Mouse (Mus musculus) liver, postnatal 0 days (tissue): ENCODE data around the gene Mycbp2. TPM values are rescaled to one million over a fixed set of nuclear protein-coding genes. Genes with fewer than 3 reads are reported as not detected.

Experiments used
- ATAC-seq: fragments of 200-750 bp; cut with Nextera tagmentation; 2 replicates; pipeline ENCODE4 v1.8.0; 2017; ENCODE audit warnings: mild to moderate bottlenecking, moderate library complexity
- DNase-seq: peaks from one replicate; pipeline ENCODE4 v3.0.0-alpha.2; 2016
- H3K27ac ChIP-seq: fragments of 300-500 bp; sonication (generic); 2 replicates; pipeline ENCODE4 v1.5.1; 2014; ENCODE audit warnings: antibody characterized with exemption, moderate library complexity, mild to moderate bottlenecking, low read depth
- H3K27me3 ChIP-seq: fragments of 300-500 bp; sonication (generic); 2 replicates; pipeline ENCODE4 v1.6.1; 2014; ENCODE audit warnings: low read length, control low read depth, mixed read lengths; ENCODE audit not compliant: insufficient read depth
- H3K36me3 ChIP-seq: fragments of 300-500 bp; sonication (generic); replicated peaks from 2 replicates; pipeline ENCODE4 v1.6.1; 2014; ENCODE audit warnings: mild to moderate bottlenecking, control low read depth, low read length, moderate library complexity, mixed read lengths; ENCODE audit not compliant: insufficient read depth
- H3K4me1 ChIP-seq: fragments of 300-500 bp; sonication (generic); 2 replicates; pipeline ENCODE4 v1.6.1; 2014; ENCODE audit warnings: antibody characterized with exemption, mild to moderate bottlenecking, control low read depth; ENCODE audit not compliant: insufficient read depth
- H3K4me2 ChIP-seq: fragments of 300-500 bp; sonication (generic); 2 replicates; pipeline ENCODE4 v1.6.1; 2014; ENCODE audit warnings: low read depth, mild to moderate bottlenecking, low read length, moderate library complexity, mixed read lengths
- H3K4me3 ChIP-seq: fragments of 300-500 bp; sonication (generic); 2 replicates; pipeline ENCODE4 v1.5.1; 2014; ENCODE audit warnings: low read depth, low read length
- H3K9ac ChIP-seq: fragments of 300-500 bp; sonication (generic); replicated peaks from 2 replicates; pipeline ENCODE4 v1.6.1; 2014; ENCODE audit warnings: mild to moderate bottlenecking, moderate library complexity
- H3K9me3 ChIP-seq: fragments of 300-500 bp; sonication (generic); 2 replicates; pipeline ENCODE4 v1.6.1; 2016; ENCODE audit warnings: mild to moderate bottlenecking, control low read depth, low read length, mixed read lengths
- CTCF ChIP-seq: sonication (generic); IDR thresholded peaks from 2 replicates; pipeline ENCODE4 v1.5.1; 2016; ENCODE audit warnings: antibody characterized with exemption, low read depth
- EP300 ChIP-seq: IDR thresholded peaks from 2 replicates; pipeline ENCODE4 v1.6.1; 2016; ENCODE audit warnings: antibody characterized with exemption, low read depth, mild to moderate bottlenecking
- WGBS: fragments of 180-500 bp; shearing (Covaris S2); extraction: QIAGEN DNeasy Blood & Tissue Kit; methylation state at CpG from one replicate; pipeline ENCODE4 v1.1.7; 2014; ENCODE audit not compliant: insufficient replicate concordance; 5-methylcytosine and 5-hydroxymethylcytosine counted together
- polyA plus RNA-seq: library from polyadenylated mRNA; unstranded; fragments of >200 nt; fragmentation: Nextera tagmentation; extraction: Ambion mirVana; gene quantifications from 2 replicates; pipeline ENCODE4 v1.2.1, GENCODE M21; 2015

Mycbp2 gene
- polyA plus RNA-seq, 1 experiment from 2014 or later = 8.0 TPM

DNA sequence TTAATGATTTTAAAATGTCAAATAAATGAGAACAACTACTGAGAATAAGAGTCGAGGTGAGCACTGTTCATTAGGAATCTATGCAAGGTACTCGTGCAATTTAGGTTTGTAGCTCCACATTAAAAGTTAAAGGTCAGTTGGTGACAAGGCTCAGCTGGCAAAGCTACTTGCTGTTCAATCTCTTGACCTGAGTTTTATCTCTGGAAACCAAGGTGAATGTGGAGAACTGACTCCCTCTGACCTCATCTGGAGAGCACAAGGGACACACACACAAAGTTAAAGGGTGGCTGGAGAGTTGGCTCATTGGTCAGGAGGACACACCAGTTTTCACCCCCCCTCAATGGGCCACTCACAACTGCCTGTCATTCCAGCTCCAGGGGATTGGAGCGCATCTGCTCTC is 245.4 kb downstream of the Mycbp2 start:
- TF ChIP-seq EP300 (no peak), CTCF (no peak)
- Histone ChIP-seq H3K9me3 (no peaks in the 10 kb centered on the region), H3K4me3 (no peak overlapping the region), H3K27me3 (no peaks in the 10 kb centered on the region), H3K36me3 (no peaks in the 10 kb centered on the region; the same call in none of the 2 replicates), H3K9ac (no peak overlapping the region), H3K4me2 (no peak overlapping the region), H3K4me1 (peaks cover 23% of the 10 kb centered on the region), H3K27ac (no peak overlapping the region)
- no peak for DNase-seq
- no peak for ATAC-seq
- 73% methylated on average over 3 of the region's 3 CpGs for WGBS

GRCm38 (mm10) chr14:103100296-103100695 is 246.3 kb downstream of the Mycbp2 start:
- peak overlapping the region; percentile 70 for H3K4me2 ChIP-seq
- no peak overlapping the region for H3K9ac ChIP-seq
- 87% methylated on average over 13 of the region's 13 CpGs for WGBS
- H3K4me1 ChIP-seq = peaks cover 23% of the 10 kb centered on the region
- TF ChIP-seq CTCF (no peak), EP300 (no peak)
- H3K27me3 ChIP-seq = no peaks in the 10 kb centered on the region
- DNase-seq (no peak), ATAC-seq (no peak)
- H3K36me3 ChIP-seq = peaks cover 5% of the 10 kb centered on the region
- H3K9me3 ChIP-seq = no peaks in the 10 kb centered on the region
- H3K27ac ChIP-seq = peak overlapping the region; percentile 100; the same call in 1 of the 2 replicates
- H3K4me3 ChIP-seq = no peak overlapping the region

GRCm38 (mm10) chr14:103099238-103099933 is 247.2 kb downstream of the Mycbp2 start, which contains the start of gene Fbxl3:
Fbxl3 (minus strand) TSS chr14:103099566.
- Histone ChIP-seq H3K36me3 (peaks cover 9% of the 10 kb centered on the region), H3K27me3 (no peaks in the 10 kb centered on the region), H3K9ac (peak within 1 kb of the TSS; percentile 93), H3K4me2 (peak within 1 kb of the TSS; percentile 70), H3K27ac (peak within 1 kb of the TSS; percentile 100), H3K4me3 (peak within 1 kb of the TSS; percentile 80), H3K9me3 (no peaks in the 10 kb centered on the region), H3K4me1 (peaks cover 23% of the 10 kb centered on the region)
- TF ChIP-seq EP300 (peak; percentile 71), CTCF (no peak)
- WGBS = under 1% methylated on average over 65 of the region's 88 CpGs
- DNase-seq = peak; percentile 92
- peak; percentile 94 for ATAC-seq

- Histone ChIP-seq H3K4me3 (peak overlapping the region; percentile 80), H3K9me3 (no peaks in the 10 kb centered on the region), H3K9ac (peak overlapping the region; percentile 93), H3K36me3 (peaks cover 9% of the 10 kb centered on the region), H3K4me1 (peaks cover 28% of the 10 kb centered on the region), H3K27me3 (no peaks in the 10 kb centered on the region), H3K4me2 (peak overlapping the region; percentile 70), H3K27ac (peak overlapping the region; percentile 100)
- DNase-seq (peak; percentile 93), ATAC-seq (peak; percentile 79)
- under 1% methylated on average over 48 of the region's 86 CpGs for WGBS
- no peak for TF ChIP-seq EP300
Observed at GRCm38 (mm10) chr14:103098587-103099235, 247.9 kb downstream of the Mycbp2 start.

GRCm38 (mm10) chr14:103098213-103098586 is 248.4 kb downstream of the Mycbp2 start:
- Histone ChIP-seq H3K27me3 (no peaks in the 10 kb centered on the region), H3K4me2 (peak overlapping the region; percentile 70), H3K36me3 (peaks cover 14% of the 10 kb centered on the region), H3K4me3 (peak overlapping the region; percentile 80), H3K9me3 (no peaks in the 10 kb centered on the region), H3K27ac (peak overlapping the region; percentile 100), H3K4me1 (peaks cover 32% of the 10 kb centered on the region), H3K9ac (peak overlapping the region; percentile 93)
- 2% methylated on average over 2 of the region's 2 CpGs for WGBS
- DNase-seq (no peak), ATAC-seq (no peak)
- TF ChIP-seq CTCF = no peak

DNA sequence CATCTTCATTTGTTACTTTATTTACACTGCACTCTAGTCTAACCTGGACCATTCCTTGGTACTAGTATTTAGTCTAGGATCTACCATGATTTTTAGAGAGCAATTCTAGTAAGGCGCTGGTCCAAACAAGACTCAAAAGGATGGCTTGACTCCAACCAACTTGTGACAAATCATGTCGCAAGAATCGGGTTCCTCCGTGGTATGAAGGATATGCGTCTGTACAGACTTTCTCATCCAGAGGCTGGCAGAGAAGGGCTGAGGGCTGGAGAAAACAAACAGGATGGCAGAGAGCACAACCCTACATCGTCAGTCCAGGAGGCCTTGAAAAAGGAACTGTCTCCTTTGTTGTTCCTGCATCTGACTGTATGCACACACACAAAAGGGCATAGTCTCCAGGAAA is 250.0 kb downstream of the Mycbp2 start:
- no peak overlapping the region for H3K9ac ChIP-seq
- peaks cover 21% of the 10 kb centered on the region for H3K4me1 ChIP-seq
- 55% methylated on average over 6 of the region's 6 CpGs for WGBS
- H3K36me3 ChIP-seq = peaks cover 26% of the 10 kb centered on the region
- no peak for TF ChIP-seq EP300
- no peak for TF ChIP-seq CTCF
- DNase-seq (no peak), ATAC-seq (no peak)
- no peaks in the 10 kb centered on the region for H3K9me3 ChIP-seq
- H3K27ac ChIP-seq = no peak overlapping the region
- H3K4me2 ChIP-seq = peak overlapping the region; percentile 50; the same call in 1 of the 2 replicates
- H3K4me3 ChIP-seq = no peak overlapping the region; the same call in 1 of the 2 replicates
- H3K27me3 ChIP-seq = no peaks in the 10 kb centered on the region
